In the genomic region with DNA sequence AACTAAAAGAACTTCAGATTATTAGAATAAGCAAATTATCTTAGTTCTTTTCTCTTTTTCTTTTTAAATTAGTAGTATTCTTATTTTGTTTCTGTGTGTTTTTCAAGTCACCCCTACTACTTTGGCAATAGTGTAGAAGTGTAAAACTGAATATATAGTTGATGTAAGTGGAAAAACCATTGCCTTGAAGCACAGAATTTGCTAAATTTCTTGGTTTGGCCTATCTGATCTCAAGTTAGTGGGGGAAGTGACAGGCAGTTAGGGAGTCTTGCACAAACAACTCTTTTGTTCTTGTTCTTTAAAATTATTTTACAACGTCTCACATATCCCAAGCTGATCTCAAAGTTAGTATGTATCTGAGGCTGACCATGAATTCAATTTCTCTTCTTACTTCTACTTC, we compare ENCODE assay signal across 31 mouse cellular contexts.
"Had no signal": no experiment of that assay in that cellular context is flagged by ENCODE, and none has a peak within 500 bp of the region (broad histone marks: within the 10 kb centered on the region; RNA-seq: fewer than 3 reads in every experiment).

No protein-coding gene starts in this region.

- H3K9me3 ChIP-seq: limb, embryonic 10.5 days; limb, embryonic 12.5 days; limb, embryonic 13.5 days; limb, embryonic 15.5 days; liver, embryonic 12.5 days; liver, embryonic 13.5 days; liver, embryonic 15.5 days; lung, embryonic 15.5 days; megakaryocyte, embryonic 14.5 days; midbrain, embryonic 10.5 days; midbrain, embryonic 12.5 days; midbrain, embryonic 13.5 days; midbrain, embryonic 15.5 days; neural tube, embryonic 12.5 days; neural tube, embryonic 13.5 days had no signal

- H3K27me3 ChIP-seq: limb, embryonic 12.5 days; limb, embryonic 13.5 days; limb, embryonic 15.5 days; liver, embryonic 12.5 days; liver, embryonic 13.5 days; liver, embryonic 15.5 days; lung, embryonic 15.5 days; megakaryocyte, embryonic 14.5 days; midbrain, embryonic 12.5 days; midbrain, embryonic 13.5 days; midbrain, embryonic 15.5 days; neural tube, embryonic 12.5 days; neural tube, embryonic 13.5 days had no signal

- DNase-seq: left cerebral cortex, postnatal 4 days; liver; liver, embryonic 13.5 days; liver, postnatal 0 days; lung, adult 18-20 months; lung, adult 2 months; lung, embryonic 14.5 days; lung, postnatal 10 days; lung, postnatal 36 days; lung, postnatal 4 days had no signal

- H3K4me3 ChIP-seq: limb, embryonic 10.5 days; limb, embryonic 12.5 days; limb, embryonic 13.5 days; limb, embryonic 15.5 days; liver, embryonic 12.5 days; liver, embryonic 13.5 days; liver, embryonic 15.5 days; lung, embryonic 15.5 days; megakaryocyte, embryonic 14.5 days; midbrain, embryonic 10.5 days; midbrain, embryonic 12.5 days; midbrain, embryonic 13.5 days; midbrain, embryonic 15.5 days; myocyte; neural tube, embryonic 12.5 days; neural tube, embryonic 13.5 days had no signal

- H3K27ac ChIP-seq: limb, embryonic 10.5 days; limb, embryonic 12.5 days; limb, embryonic 13.5 days; limb, embryonic 15.5 days; liver, embryonic 12.5 days; liver, embryonic 13.5 days; liver, embryonic 14.5 days; liver, embryonic 15.5 days; lung, embryonic 15.5 days; macrophage; midbrain, embryonic 10.5 days; midbrain, embryonic 12.5 days; midbrain, embryonic 13.5 days; midbrain, embryonic 15.5 days; neural tube, embryonic 12.5 days; neural tube, embryonic 13.5 days had no signal

- ATAC-seq: liver, embryonic 12.5 days; liver, postnatal 0 days; lung, postnatal 0 days; midbrain, embryonic 13.5 days; midbrain, embryonic 15.5 days; midbrain, embryonic 16.5 days had no signal

- H3K36me3 ChIP-seq: liver, embryonic 13.5 days; liver, embryonic 15.5 days had no signal

- H3K4me1 ChIP-seq: limb, embryonic 10.5 days; limb, embryonic 12.5 days; limb, embryonic 13.5 days; limb, embryonic 15.5 days; liver, embryonic 12.5 days; liver, embryonic 13.5 days; liver, embryonic 15.5 days; lung, embryonic 15.5 days; megakaryocyte, embryonic 14.5 days; midbrain, embryonic 10.5 days; midbrain, embryonic 12.5 days; midbrain, embryonic 13.5 days; midbrain, embryonic 15.5 days; neural tube, embryonic 12.5 days; neural tube, embryonic 13.5 days had no signal

- H3K4me2 ChIP-seq: limb, embryonic 12.5 days; limb, embryonic 13.5 days; limb, embryonic 15.5 days; liver, embryonic 11.5 days; liver, embryonic 12.5 days; liver, embryonic 13.5 days; liver, embryonic 15.5 days; lung, embryonic 14.5 days; lung, embryonic 15.5 days; midbrain, embryonic 11.5 days; midbrain, embryonic 12.5 days; midbrain, embryonic 13.5 days; midbrain, embryonic 15.5 days; neural tube, embryonic 12.5 days; neural tube, embryonic 13.5 days had no signal

- H3K9ac ChIP-seq: limb, embryonic 12.5 days; limb, embryonic 13.5 days; limb, embryonic 15.5 days; liver, embryonic 12.5 days; liver, embryonic 13.5 days; liver, embryonic 14.5 days; liver, embryonic 15.5 days; liver, postnatal 0 days; lung, embryonic 14.5 days; lung, embryonic 15.5 days; midbrain, embryonic 12.5 days; midbrain, embryonic 13.5 days; midbrain, embryonic 15.5 days; neural tube, embryonic 12.5 days; neural tube, embryonic 13.5 days had no signal
